Mouse (Mus musculus) testis, adult 2 months (tissue): Measurements from ENCODE around the gene Dctn5. TPM values are rescaled to one million over a fixed set of nuclear protein-coding genes. Genes with fewer than 3 reads are reported as not detected.
"Not testable (repeated sequence)": the region's sequence is repeated elsewhere in the genome, so short reads cannot be mapped to it uniquely, and the experiment has no call there.

ENCODE experiments used
- H3K27ac ChIP-seq: fragments of 200-500 bp; 2 replicates; pipeline ENCODE4 v1.5.1; 2012; ENCODE audit warnings: low read depth, low read length; ENCODE audit not compliant: control insufficient read depth, insufficient read depth
- H3K27me3 ChIP-seq: fragments of 200-500 bp; 2 replicates; pipeline ENCODE4 v1.6.1; 2012; ENCODE audit warnings: mild to moderate bottlenecking, low read length, moderate library complexity; ENCODE audit not compliant: control insufficient read depth, insufficient read depth
- H3K36me3 ChIP-seq: fragments of 200-500 bp; 2 replicates; pipeline ENCODE4 v1.6.1; 2012; ENCODE audit warnings: mild to moderate bottlenecking, low read length; ENCODE audit not compliant: control insufficient read depth, insufficient read depth
- H3K4me1 ChIP-seq: fragments of 200-500 bp; 2 replicates; pipeline ENCODE4 v1.6.1; 2012; ENCODE audit warnings: low read length; ENCODE audit not compliant: control insufficient read depth, insufficient read depth
- H3K4me3 ChIP-seq: fragments of 200-500 bp; 2 replicates; pipeline ENCODE4 v1.5.1; 2012; ENCODE audit warnings: low read depth, mild to moderate bottlenecking, low read length, moderate library complexity, mixed read lengths; ENCODE audit not compliant: control insufficient read depth
- CTCF ChIP-seq: fragments of 200-500 bp; IDR thresholded peaks from 2 replicates; pipeline ENCODE4 v1.5.1; 2012; ENCODE audit warnings: low read depth, mild to moderate bottlenecking, inconsistent platforms, low read length, moderate library complexity; ENCODE audit not compliant: control insufficient read depth, insufficient read depth, insufficient replicate concordance
- POLR2A ChIP-seq: fragments of 200-500 bp; IDR thresholded peaks from 2 replicates; pipeline ENCODE4 v1.6.1; 2012; ENCODE audit warnings: low read depth, mild to moderate bottlenecking, inconsistent platforms, low read length, moderate library complexity; ENCODE audit not compliant: control insufficient read depth
- polyA plus RNA-seq: library from polyadenylated mRNA; depleted of rRNA; stranded (reverse); fragments of >200 nt; gene quantifications from 2 replicates; pipeline ENCODE4 v1.2.3, GENCODE M21; 2012; rRNA removed

Gene Dctn5
- polyA plus RNA-seq, result 32.1 and 33.0 TPM in 2 replicates

- H3K4me3 ChIP-seq, result peak within 1 kb of the TSS; percentile 92
- peak within 1 kb of the TSS; percentile 82 for H3K27ac ChIP-seq
- TF ChIP-seq POLR2A (peak; percentile 74; the same call in 1 of the 2 replicates), CTCF (no peak; the same call in 1 of the 2 replicates)
- H3K36me3 ChIP-seq, result peaks cover under 1% of the 10 kb centered on the region
- H3K4me1 ChIP-seq, result peaks cover 3% of the 10 kb centered on the region; the same call in 1 of the 2 replicates
- H3K27me3 ChIP-seq, result no peaks in the 10 kb centered on the region
Measured at GRCm38 (mm10) chr7:122132497-122133337, at the start of gene Dctn5, which contains the start of gene Palb2. Dctn5 (plus strand) TSS chr7:122133041. Palb2 (minus strand) TSS chr7:122132985.

GRCm38 (mm10) chr7:122087195-122087982 is 45.5 kb upstream of the Dctn5 start:
- H3K36me3 ChIP-seq, result peaks cover 2% of the 10 kb centered on the region
- no peaks in the 10 kb centered on the region for H3K27me3 ChIP-seq
- H3K4me1 ChIP-seq, result no peaks in the 10 kb centered on the region
- H3K27ac ChIP-seq, result no peak overlapping the region
- TF ChIP-seq CTCF (no peak), POLR2A (no peak)
- H3K4me3 ChIP-seq, result no peak overlapping the region

GRCm38 (mm10) chr7:122094564-122095330 is 38.1 kb upstream of the Dctn5 start:
- H3K4me3 ChIP-seq, result no peak overlapping the region
- no peak for TF ChIP-seq CTCF
- no peaks in the 10 kb centered on the region for H3K27me3 ChIP-seq
- H3K27ac ChIP-seq, result no peak overlapping the region
- peaks cover 2% of the 10 kb centered on the region for H3K36me3 ChIP-seq
- H3K4me1 ChIP-seq, result no peaks in the 10 kb centered on the region

- no peak overlapping the region for H3K4me3 ChIP-seq
- H3K27ac ChIP-seq, result no peak overlapping the region
- H3K4me1 ChIP-seq, result peaks cover 5% of the 10 kb centered on the region
- H3K36me3 ChIP-seq, result peaks cover 2% of the 10 kb centered on the region
- TF ChIP-seq CTCF (no peak), POLR2A (no peak)
- no peaks in the 10 kb centered on the region for H3K27me3 ChIP-seq
Measured at GRCm38 (mm10) chr7:122098009-122098408, 34.8 kb upstream of the Dctn5 start.

GRCm38 (mm10) chr7:122099222-122099621 is 33.6 kb upstream of the Dctn5 start:
- TF ChIP-seq POLR2A (no peak), CTCF (peak; percentile 50; the same call in 1 of the 2 replicates)

DNA sequence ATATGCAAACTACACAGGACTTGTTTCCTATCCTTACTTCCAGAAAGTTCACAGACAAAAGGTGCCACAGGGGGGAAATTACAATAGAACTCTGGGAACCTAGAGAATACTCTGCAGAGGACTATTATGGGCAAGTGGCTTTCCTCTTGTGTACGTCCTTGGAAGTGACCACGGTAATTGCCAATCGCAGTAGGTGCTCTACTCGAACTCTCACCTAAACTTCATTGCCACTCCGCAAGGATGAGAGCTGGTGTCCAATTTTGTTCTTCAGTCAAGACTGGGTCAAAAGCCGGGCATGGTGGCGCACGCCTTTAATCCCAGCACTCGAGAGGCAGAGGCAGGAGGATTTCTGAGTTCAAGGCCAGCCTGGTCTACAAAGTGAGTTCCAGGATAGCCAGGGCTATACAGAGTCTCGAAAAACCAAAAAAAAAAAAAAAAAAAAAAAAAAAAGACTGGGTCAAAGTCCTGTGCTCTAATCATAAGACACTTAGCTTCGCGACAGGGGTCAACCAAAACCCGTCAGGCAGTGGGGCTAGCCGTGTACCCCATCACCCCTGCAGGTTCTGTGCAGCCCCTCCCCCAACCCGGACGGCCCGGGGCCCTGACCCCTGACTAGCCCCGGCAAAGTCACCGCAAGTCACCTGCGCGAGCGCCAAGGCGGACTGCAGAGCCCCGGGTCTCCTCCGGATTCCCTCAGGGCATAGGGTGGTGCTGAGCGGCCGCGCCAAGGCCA is 31.7 kb upstream of the Dctn5 start:
- H3K4me3 ChIP-seq, result peak overlapping the region; percentile 87
- not testable (repeated sequence) for H3K36me3 ChIP-seq, H3K27me3 ChIP-seq, H3K4me1 ChIP-seq
- peak overlapping the region; percentile 78; the same call in 1 of the 2 replicates for H3K27ac ChIP-seq

More at GRCm38 (mm10) chr7:122099222-122099621, 33.6 kb upstream of the Dctn5 start:
- Histone ChIP-seq H3K27ac (no peak overlapping the region), H3K36me3 (peaks cover 2% of the 10 kb centered on the region), H3K4me3 (no peak overlapping the region), H3K27me3 (no peaks in the 10 kb centered on the region), H3K4me1 (peaks cover 5% of the 10 kb centered on the region)
